Mouse (Mus musculus): Measurements from ENCODE around the gene Fam129b. TPM values are rescaled to one million over a fixed set of nuclear protein-coding genes. Genes with fewer than 3 reads are reported as not detected.

Fam129b gene
- polyA plus RNA-seq, 1 experiment from 2014 or later, result 47.9 TPM

DNA sequence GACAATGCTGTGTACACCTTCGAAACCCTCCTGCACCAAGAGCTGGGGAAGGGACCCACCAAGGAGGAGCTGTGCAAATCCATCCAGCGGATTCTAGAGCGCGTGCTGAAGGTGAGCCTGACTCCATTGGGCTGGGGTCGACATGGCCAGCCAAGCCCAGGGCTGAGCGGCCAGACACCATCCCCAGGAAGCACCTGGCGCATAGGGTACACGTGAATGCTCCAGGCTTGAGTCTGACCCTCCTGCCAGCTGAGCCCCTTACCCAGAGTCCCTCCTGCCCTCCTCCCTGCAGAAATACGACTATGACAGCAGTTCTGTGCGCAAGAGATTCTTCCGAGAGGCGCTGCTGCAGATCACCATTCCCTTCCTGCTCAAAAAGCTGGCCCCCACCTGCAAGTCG, 46.6 kb downstream of the Fam129b start:
- WGBS, result 91% methylated on average over 13 of the region's 13 CpGs
- no peaks in the 10 kb centered on the region for H3K9me3 ChIP-seq (replicated peaks)

DNA sequence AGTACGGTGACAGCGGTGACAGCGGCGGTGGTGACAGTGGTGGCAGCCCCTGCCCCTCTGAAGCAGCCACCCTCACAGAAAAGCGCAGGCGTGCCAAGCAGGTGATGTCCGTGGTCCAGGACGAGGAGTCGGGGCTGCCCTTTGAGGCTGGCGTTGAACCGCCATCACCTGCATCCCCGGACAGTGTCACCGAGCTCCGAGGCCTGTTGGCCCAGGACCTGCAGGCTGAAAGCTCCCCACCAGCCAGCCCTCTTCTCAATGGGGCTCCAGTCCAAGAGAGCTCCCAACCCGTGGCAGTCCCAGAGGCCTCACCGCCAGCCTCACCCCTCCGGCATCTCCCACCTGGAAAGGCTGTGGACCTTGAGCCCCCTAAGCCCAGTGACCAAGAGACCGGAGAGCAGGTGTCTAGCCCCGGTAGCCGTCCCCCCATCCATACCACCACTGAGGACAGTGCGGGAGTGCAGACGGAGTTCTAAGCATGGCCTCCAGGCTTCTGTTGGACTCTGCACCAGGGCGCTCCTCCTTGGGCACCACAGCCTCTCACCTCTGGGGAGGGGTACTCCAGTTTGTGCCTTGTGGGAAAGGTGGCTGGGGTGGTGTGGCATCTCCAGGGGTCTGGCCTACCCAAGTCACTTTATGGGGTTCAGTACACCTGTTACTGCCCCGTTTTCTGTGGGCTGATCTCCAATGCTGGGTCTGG, 47.8 kb downstream of the Fam129b start:
- 0 out of 2 replicates have a peak overlapping the region, but pooled peaks have one; percentile 20 for H3K27ac ChIP-seq
- 94% methylated on average over 24 of the region's 24 CpGs for WGBS

More for the DNA sequence above, 46.6 kb downstream of the Fam129b start:
- Histone ChIP-seq H3K36me3 (peaks cover 75% of the 10 kb centered on the region), H3K4me3 (no peak overlapping the region), H3K27ac (0 out of 2 replicates have a peak overlapping the region, but pooled peaks have one; percentile 7), H3K4me1 (peaks cover 27% of the 10 kb centered on the region), H3K27me3 (ENCODE audit: low read depth, poor library complexity, severe bottlenecking) (no peaks in the 10 kb centered on the region)
- no peak for DNase-seq (ENCODE audit: low spot score)

DNA sequence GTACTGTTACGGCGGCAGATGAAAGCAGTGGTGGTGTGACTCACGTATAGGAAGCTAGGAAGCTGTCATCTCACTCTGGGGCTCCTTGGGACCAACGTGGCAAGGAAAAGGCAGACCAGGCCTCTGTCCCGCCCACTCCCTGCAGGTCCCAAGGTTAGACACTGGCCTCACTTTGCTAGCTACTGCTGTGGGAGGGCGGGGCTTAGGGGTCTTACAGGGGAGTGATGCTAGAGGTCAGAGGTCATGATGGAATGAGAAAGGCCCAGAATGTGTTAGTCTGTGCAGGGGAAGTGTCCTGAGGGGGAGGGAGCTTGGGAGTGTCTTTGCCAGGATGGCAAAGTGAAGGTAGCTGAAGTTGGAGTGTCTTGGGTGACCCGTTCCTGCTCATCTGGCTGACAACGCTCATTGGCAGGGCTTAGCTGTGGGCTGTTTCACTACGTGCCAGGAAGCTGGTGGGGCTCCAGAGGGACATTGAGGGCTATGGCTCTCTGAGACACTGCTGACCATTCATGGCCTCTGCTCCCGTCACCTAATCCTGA, 48.5 kb downstream of the Fam129b start:
- peak overlapping the region; percentile 46; the same call in 1 of the 2 replicates for H3K27ac ChIP-seq
- no peaks in the 10 kb centered on the region for H3K9me3 ChIP-seq (replicated peaks)
- H3K36me3 ChIP-seq, result peaks cover 62% of the 10 kb centered on the region
- H3K27me3 ChIP-seq (ENCODE audit: low read depth, poor library complexity, severe bottlenecking), result no peaks in the 10 kb centered on the region
- H3K4me3 ChIP-seq, result no peak overlapping the region
- no peak for DNase-seq (ENCODE audit: low spot score)
- H3K4me1 ChIP-seq, result peaks cover 17% of the 10 kb centered on the region
- WGBS, result 79% methylated on average over 10 of the region's 10 CpGs

More for the DNA sequence above, 47.8 kb downstream of the Fam129b start:
- Histone ChIP-seq H3K4me1 (peaks cover 24% of the 10 kb centered on the region), H3K36me3 (peaks cover 68% of the 10 kb centered on the region), H3K9me3 (replicated peaks) (no peaks in the 10 kb centered on the region), H3K4me3 (no peak overlapping the region), H3K27me3 (ENCODE audit: low read depth, poor library complexity, severe bottlenecking) (no peaks in the 10 kb centered on the region)
- DNase-seq (ENCODE audit: low spot score), result no peak

DNA sequence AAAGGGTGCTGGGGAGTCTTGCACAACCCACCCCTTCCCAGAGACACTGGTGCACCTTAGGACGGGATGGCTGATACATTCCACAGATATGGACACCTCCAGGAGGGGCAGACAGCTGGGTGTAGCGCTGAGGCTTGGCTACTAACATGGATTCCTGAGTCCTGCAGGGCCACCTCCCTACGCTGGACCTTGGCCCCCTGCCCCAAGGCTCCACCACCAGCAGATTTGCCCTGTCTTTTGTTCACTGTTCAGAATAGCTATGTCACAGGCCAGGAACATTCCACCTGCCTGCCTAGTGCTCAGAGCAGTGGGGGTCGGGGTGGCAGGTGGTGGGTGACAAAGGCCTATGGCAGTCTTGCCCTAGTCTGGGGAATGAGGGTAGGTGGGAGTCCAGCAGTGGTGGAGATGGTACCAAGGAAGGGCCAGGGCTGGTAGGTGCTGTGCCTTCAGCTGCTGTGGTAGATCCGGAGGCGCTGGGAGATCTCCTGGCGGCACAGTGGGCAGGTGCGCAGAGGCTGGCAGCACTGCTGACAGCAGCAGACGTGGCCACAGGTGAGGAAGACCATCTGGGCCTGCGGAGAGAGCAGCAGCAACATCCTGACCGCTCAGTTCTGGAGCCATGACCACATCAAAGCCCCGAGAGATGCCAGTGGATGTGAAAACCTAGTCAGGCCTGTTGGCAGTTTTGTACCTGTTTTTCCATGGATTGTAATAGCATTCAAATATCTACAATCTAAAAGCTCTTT, 50.6 kb downstream of the Fam129b start:
- H3K36me3 ChIP-seq, result peaks cover 40% of the 10 kb centered on the region
- no peaks in the 10 kb centered on the region for H3K9me3 ChIP-seq (replicated peaks)
- H3K4me3 ChIP-seq, result no peak overlapping the region
- H3K27ac ChIP-seq, result no peak overlapping the region
- no peak for DNase-seq (ENCODE audit: low spot score)
- 95% methylated on average over 12 of the region's 12 CpGs for whole genome bisulfite sequencing
- H3K27me3 ChIP-seq (ENCODE audit: low read depth, poor library complexity, severe bottlenecking), result no peaks in the 10 kb centered on the region
- peaks cover 14% of the 10 kb centered on the region for H3K4me1 ChIP-seq

DNA sequence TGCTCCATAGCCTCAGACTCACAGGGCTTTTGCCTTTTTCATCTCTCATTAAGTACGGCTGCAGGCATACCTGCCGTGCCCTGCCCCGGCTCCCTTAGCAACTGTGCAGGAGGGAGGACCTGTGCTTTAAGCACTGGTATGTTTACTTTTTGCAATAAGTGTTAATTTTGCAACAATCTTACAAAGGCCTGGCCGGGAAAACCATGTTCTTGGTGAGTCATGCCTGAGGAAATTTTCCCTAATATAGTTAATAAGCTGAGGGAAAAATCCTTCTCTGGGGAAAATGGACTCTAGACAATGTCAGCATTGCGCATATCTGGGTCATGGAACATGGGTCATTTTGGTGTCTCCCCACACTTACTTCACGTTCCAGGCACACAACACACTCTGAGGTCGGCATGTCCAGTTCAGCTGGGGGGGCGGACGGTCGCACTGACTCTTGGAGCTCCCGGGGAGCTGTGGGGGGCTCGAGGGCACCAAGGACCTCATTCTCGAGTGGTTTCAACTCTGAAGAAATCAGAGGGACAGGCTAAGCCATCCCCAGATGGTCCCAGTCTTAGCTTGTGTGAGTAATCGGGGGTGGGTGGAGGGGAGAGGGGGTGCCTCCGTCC, 51.8 kb downstream of the Fam129b start:
- Histone ChIP-seq H3K9me3 (replicated peaks) (no peaks in the 10 kb centered on the region), H3K27me3 (ENCODE audit: low read depth, poor library complexity, severe bottlenecking) (no peaks in the 10 kb centered on the region), H3K36me3 (peaks cover 28% of the 10 kb centered on the region), H3K27ac (peak overlapping the region; percentile 61; the same call in 1 of the 2 replicates), H3K4me3 (no peak overlapping the region), H3K4me1 (peaks cover 14% of the 10 kb centered on the region)
- no peak for DNase-seq (ENCODE audit: low spot score)
- WGBS, result 81% methylated on average over 15 of the region's 15 CpGs

DNA sequence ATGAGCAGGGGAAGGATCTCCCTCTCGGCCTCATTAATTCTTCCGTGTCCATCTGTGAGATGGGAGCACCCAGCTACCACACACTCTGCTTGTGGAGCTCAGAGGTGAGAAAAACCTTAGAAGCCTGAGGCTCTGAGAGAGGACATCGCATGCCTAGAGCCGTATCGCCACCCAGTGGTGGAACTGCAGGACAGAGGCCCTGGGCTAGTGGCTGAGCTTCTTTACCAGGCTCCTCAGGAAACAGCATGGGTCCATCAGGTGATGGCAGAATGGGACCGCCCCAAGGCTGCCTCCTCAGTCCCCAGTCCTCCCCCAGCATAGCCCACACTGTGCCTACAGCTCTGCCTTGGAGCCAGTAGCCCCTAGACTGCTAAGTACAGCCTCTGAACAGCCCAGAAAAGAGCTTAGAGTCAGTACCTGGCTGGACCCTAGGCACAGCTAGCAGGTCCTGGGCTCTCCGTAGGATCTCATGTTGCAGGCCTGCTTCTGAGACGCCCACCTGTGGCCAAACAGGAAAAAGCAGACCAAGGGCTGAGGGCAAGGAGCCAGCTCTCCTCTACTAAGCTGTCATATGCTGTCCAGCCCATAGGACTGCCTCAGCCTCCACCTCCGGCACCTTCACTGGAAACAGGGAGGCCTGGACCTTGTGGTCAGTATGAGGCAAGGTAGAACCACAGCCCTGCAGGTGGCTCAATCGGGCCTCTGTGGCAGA, 52.5 kb downstream of the Fam129b start:
- peaks cover 27% of the 10 kb centered on the region for H3K36me3 ChIP-seq
- no peak overlapping the region for H3K4me3 ChIP-seq
- 28% methylated on average over 10 of the region's 10 CpGs for WGBS
- H3K27me3 ChIP-seq (ENCODE audit: low read depth, poor library complexity, severe bottlenecking), result no peaks in the 10 kb centered on the region
- H3K4me1 ChIP-seq, result peaks cover 14% of the 10 kb centered on the region
- DNase-seq (ENCODE audit: low spot score), result peak; percentile 76
- no peaks in the 10 kb centered on the region for H3K9me3 ChIP-seq (replicated peaks)
- peak overlapping the region; percentile 61; the same call in 1 of the 2 replicates for H3K27ac ChIP-seq

DNA sequence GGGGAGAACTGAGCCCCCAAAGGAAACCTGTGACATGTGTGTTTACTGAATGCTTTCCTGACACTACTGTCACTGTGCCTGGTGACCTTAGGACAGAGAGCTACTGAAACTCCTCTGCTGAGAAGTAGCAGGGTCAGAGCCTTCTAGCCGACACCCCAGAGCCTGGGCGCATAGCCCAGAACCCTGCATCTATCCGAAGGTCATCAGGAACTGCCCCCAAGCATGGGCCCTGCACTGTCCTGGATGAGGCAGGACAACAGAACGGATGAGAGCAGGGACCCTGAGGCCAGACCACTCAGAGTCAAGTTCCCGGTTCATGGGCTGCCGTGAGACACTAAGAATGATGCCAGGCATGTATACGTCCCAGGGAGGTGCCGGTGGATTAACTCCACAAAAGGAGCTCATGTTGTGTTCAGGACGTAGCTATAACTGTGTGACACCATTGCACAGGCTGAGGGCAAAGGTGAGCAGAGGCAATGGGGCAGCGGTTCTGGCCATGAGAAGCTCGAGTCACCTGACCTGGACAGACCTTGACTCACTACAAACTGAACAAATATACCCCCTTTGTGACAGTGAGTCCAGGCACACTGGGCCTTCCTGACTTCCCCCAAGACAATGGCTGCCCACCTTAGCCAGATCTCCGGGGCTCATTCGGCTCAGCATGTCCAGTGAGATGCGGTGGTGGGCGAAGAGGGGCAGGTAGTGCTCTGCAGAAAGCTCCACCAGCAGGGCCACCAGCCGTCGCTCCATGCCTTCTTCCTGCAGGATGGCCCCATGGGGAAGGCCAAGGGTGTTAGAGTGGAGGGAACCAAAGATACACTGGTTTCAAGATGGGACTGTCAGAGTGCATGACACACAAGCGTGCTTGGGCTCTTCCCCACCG, 53.3 kb downstream of the Fam129b start:
- no peak overlapping the region; the same call in 1 of the 2 replicates for H3K27ac ChIP-seq
- peaks cover 11% of the 10 kb centered on the region for H3K4me1 ChIP-seq
- no peaks in the 10 kb centered on the region for H3K27me3 ChIP-seq (ENCODE audit: low read depth, poor library complexity, severe bottlenecking)
- no peak for DNase-seq (ENCODE audit: low spot score)
- WGBS, result 90% methylated on average over 19 of the region's 19 CpGs
- no peaks in the 10 kb centered on the region for H3K9me3 ChIP-seq (replicated peaks)
- H3K4me3 ChIP-seq, result no peak overlapping the region
- peaks cover 27% of the 10 kb centered on the region for H3K36me3 ChIP-seq

DNA sequence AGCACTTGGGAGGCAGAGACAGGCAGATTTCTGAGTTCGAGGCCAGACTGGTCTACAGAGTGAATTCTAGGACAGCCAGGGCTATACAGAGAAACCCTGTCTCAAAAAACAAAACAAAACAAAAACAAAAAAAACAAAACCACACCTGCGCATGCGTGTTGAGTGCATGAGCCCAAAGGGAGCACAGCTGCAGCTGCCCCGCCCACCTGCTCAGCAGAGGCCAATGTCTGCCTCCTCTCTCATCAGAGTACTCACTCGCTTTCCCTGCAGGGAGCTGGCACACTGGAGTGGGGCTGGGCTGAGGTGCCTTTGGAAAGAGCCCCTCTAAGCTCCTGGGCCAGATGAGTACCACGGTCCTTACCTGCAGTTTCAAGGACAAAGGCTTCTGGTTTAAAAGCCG, 55.8 kb downstream of the Fam129b start:
- H3K36me3 ChIP-seq, result peaks cover 23% of the 10 kb centered on the region
- no peak overlapping the region for H3K27ac ChIP-seq
- H3K4me3 ChIP-seq, result no peak overlapping the region
- H3K27me3 ChIP-seq (ENCODE audit: low read depth, poor library complexity, severe bottlenecking), result no peaks in the 10 kb centered on the region
- H3K4me1 ChIP-seq, result peaks cover 8% of the 10 kb centered on the region
- 75% methylated on average over 7 of the region's 7 CpGs for WGBS
- DNase-seq (ENCODE audit: low spot score), result no peak
- H3K9me3 ChIP-seq (replicated peaks), result no peaks in the 10 kb centered on the region

DNA sequence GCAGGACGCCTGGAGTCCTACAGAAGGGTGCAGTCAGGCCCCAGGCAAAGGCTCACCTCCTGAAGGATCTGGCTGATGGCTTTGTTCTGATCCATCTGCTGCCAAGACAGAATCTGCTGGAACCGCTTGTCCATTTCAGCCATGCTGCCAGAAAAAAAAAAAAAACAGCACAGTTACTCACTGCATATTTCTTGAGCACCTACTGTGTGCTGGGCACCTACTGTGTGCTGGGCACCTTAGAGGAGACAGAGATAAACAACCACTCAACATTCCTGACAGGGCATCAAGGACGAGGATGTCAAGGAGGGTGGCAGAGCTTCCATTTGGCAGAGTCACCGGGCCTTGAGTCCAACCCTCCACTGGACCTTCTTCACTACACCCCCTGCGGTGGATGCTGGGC, 62.8 kb downstream of the Fam129b start:
- H3K4me1 ChIP-seq, result no peaks in the 10 kb centered on the region
- H3K9me3 ChIP-seq (replicated peaks), result no peaks in the 10 kb centered on the region
- H3K4me3 ChIP-seq, result no peak overlapping the region
- WGBS, result 84% methylated on average over 5 of the region's 5 CpGs
- H3K27me3 ChIP-seq (ENCODE audit: low read depth, poor library complexity, severe bottlenecking), result no peaks in the 10 kb centered on the region
- peaks cover 40% of the 10 kb centered on the region for H3K36me3 ChIP-seq
- DNase-seq (ENCODE audit: low spot score), result no peak
- no peak overlapping the region for H3K27ac ChIP-seq

DNA sequence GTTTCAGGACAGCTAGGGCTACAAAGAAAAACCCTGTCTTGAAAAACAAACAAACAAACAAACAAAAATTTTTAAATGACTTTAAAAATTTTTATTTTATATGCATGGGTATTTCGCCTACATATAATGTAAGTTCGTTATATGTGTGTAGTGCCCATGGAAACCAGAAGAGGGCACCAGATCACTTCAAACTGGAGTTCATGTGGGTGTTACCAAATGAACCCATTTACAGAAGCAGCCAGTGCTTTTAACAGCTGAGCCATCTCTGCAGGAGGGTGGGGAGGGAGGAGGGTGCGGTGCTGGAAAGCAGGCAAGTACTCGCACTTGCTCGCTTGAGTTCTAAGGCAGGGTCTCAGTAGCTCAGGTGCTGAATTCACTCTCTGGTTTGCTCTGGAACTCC, 63.5 kb downstream of the Fam129b start:
- Histone ChIP-seq H3K27ac (no peak overlapping the region), H3K36me3 (peaks cover 35% of the 10 kb centered on the region), H3K4me1 (no peaks in the 10 kb centered on the region), H3K4me3 (no peak overlapping the region), H3K27me3 (ENCODE audit: low read depth, poor library complexity, severe bottlenecking) (no peaks in the 10 kb centered on the region), H3K9me3 (replicated peaks) (no peaks in the 10 kb centered on the region)
- DNase-seq (ENCODE audit: low spot score), result no peak
- 58% methylated on average over 5 of the region's 5 CpGs for WGBS

DNA sequence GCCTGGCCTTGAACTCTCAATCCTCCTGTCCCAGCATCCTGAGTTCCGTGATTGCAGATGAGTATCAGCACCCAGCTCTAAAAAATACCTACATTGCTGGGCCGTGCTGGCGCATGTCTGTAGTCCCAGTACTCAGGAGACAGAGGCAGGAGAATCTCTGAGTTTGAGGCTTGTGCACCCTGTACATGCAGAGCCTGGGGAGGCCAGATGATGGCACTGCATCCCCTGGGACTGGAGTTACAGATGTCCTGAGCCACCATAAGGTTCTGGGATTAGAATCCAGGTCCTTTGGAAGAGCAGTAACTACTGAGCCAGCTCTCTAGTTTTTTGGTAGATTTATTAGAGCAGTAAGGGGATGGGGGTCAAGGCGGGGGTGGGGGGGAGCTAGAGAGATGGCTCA, 64.6 kb downstream of the Fam129b start:
- no peaks in the 10 kb centered on the region for H3K27me3 ChIP-seq (ENCODE audit: low read depth, poor library complexity, severe bottlenecking)
- no peak overlapping the region for H3K4me3 ChIP-seq
- no peak for DNase-seq (ENCODE audit: low spot score)
- no peak overlapping the region for H3K27ac ChIP-seq
- H3K36me3 ChIP-seq, result peaks cover 42% of the 10 kb centered on the region
- H3K4me1 ChIP-seq, result no peaks in the 10 kb centered on the region
- no peaks in the 10 kb centered on the region for H3K9me3 ChIP-seq (replicated peaks)
- 96% methylated on average over 4 of the region's 4 CpGs for WGBS
